Mouse (Mus musculus): Measurements from ENCODE around the gene Efcab6.

Efcab6 gene

GRCm38 (mm10) chr15:84058841-84059240 is 6.3 kb downstream of the Efcab6 start:
- DNase-seq, result no peak

- no peak for DNase-seq
Measured at GRCm38 (mm10) chr15:84056083-84056482, 9.1 kb downstream of the Efcab6 start.

GRCm38 (mm10) chr15:84053859-84054258 is 11.3 kb downstream of the Efcab6 start:
- peak; percentile 82 to 86 for DNase-seq

GRCm38 (mm10) chr15:84053240-84053639 is 11.9 kb downstream of the Efcab6 start:
- DNase-seq, result no peak

DNA sequence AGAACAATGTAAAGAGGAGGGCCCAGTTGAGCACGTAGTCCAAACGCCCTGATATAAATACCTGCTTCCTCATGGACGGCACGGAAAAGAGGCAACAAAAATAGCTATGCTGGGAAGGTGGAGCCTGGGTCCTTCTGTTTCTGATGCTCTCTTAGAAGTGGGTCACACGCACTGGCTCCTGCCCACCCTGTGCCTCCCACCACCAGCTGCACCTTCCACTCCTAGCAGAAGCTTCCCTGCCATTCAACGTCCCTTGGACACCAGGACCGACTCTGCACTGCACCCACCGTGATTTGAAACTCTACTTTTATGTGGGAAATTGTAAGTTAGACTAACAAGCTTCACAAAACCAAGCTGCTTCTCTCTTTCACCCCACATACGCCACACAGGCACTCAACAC is 12.8 kb downstream of the Efcab6 start:
- no peak for DNase-seq

DNA sequence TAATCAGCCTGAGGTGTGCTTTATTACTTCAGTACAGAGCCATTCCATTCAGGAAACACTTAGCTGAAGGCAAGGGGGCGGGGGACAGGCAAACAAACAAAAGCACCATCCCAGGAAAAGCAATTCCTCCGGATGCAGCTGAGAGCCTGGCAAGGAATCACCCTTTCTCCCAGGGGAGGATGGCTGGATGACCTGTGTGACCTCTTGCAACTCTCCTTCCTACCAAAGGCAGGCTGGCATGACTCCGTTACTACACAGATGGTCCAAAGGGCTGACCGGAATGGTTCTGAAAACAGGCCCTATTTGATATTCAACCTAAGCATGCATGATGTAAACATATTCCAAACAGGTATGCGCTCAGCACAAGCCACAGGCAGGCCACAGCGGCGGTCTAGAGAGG is 15.6 kb downstream of the Efcab6 start:
- DNase-seq, result no peak

DNA sequence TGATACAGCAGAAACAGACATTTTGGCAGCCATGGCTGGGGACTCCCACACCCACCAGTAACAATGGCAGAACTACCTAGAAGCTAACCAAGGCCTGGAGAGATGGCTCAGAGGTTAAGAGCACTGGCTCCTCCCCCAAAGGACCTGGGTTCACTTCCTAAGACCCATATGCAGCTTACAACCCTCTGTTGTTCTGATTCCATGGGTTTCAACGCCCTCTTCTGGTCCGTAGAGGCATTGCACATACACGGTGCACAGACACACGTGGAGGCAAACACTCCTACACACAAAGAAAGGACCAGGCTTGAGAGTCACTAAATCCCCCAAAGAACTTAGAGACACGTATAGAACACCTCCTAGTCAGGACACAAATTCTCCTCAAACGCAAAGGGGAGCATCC is 19.6 kb downstream of the Efcab6 start:
- no peak for DNase-seq

- DNase-seq, result peak; percentile 91 to 95
Measured at GRCm38 (mm10) chr15:84037067-84037466, 28.1 kb downstream of the Efcab6 start.

GRCm38 (mm10) chr15:84025651-84026050 is 39.5 kb downstream of the Efcab6 start:
- DNase-seq, result no peak

GRCm38 (mm10) chr15:84024851-84025250 is 40.3 kb downstream of the Efcab6 start:
- DNase-seq, result peak; percentile 77 to 81

- DNase-seq, result peak; percentile 30 to 38
Measured at GRCm38 (mm10) chr15:84009366-84010083, 55.7 kb downstream of the Efcab6 start.

DNA sequence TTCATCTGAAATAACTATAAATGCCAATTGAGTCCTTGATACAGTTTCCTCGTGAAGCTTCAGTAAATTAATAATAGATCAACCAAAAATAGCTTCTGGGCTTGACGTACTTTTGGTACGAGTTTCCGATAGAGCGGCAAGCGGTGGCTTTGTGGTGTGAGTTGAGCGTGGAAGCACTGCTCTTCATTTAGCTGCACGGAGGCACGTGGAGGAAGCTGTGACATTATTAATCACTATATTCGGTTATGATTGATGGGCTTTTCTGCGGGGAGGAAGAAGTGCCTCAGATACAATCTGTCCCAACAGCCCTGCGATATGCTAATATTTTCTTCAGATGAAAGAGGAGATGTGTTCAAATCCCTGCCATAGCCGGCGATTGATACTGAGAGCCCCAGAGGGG is 60.9 kb downstream of the Efcab6 start:
- DNase-seq, result no peak

GRCm38 (mm10) chr15:83999071-83999470 is 66.1 kb downstream of the Efcab6 start:
- peak in 1 of 2 experiments; percentile 15 for DNase-seq

GRCm38 (mm10) chr15:83998586-83998985 is 66.6 kb downstream of the Efcab6 start:
- DNase-seq, result no peak

DNA sequence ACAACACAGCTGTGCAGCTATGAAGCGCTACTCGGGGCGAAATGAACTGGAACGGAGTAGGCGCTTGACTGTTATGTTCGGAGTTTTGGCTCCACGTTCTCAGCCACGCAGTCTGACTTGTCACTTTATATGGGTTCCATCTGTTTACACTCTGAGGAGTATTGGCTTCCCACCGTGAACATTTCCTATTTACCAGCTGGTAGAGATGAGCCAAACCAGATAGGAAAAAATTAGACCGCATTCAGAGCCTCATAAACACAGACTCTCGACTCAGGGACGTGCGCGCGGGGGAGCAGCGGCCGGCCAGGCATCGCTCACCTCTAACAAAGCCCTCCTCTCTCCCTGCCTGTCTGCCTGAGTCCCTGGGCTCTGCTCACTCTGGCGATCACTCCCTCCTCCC is 67.1 kb downstream of the Efcab6 start:
- DNase-seq, result peak; percentile 43 to 59

- peak in 1 of 2 experiments; percentile 8 for DNase-seq
Measured at GRCm38 (mm10) chr15:83997550-83997949, 67.6 kb downstream of the Efcab6 start.

- no peak for DNase-seq
Measured at GRCm38 (mm10) chr15:83996864-83997263, 68.3 kb downstream of the Efcab6 start.

GRCm38 (mm10) chr15:83992191-83992590 is 73.0 kb downstream of the Efcab6 start:
- no peak for DNase-seq

GRCm38 (mm10) chr15:83991461-83991860 is 73.7 kb downstream of the Efcab6 start:
- no peak for DNase-seq

- no peak for DNase-seq
Measured at GRCm38 (mm10) chr15:83989241-83989640, 75.9 kb downstream of the Efcab6 start.

DNA sequence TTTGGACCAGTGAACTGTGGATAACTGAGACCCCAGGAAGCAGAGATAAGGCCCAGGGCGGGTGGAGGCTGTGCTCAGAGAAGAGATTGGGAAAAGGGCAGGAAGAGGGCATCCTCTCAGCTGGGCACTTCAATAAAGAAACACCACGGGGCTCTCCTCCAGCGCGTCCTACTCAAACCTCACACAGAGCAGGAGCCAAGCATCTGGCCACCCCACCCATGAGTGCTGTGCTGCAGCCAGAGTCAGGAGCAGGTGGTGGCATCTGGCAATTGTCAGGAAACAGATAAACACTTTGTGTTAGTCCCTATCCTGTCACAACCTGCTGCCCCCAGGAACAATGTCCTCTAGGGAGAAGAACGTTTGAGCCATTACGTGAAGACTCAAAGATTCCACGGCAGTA is 77.1 kb downstream of the Efcab6 start:
- DNase-seq, result no peak

- DNase-seq, result peak; percentile 24 to 34
Measured at GRCm38 (mm10) chr15:83982186-83982936, 82.8 kb downstream of the Efcab6 start.

DNA sequence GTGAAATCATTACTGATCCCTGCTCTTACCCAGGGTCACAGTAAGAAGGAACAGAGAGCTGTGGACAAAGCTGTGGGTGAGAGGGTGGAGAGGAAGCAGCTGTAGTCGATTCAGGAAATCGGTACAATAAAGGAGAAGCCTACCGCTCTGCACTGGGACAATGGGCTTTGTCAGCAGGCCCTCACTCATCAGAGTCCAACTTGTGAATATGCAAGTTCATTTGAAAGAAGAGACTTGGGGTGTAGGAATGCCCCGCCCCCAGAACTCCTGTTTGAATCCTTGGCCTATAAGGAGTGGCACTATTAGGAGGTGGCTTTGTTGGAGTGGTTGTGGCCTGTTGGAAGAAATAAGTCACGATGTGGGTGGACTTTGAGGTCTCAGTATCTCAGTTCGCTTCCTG is 86.3 kb downstream of the Efcab6 start:
- no peak for DNase-seq

DNA sequence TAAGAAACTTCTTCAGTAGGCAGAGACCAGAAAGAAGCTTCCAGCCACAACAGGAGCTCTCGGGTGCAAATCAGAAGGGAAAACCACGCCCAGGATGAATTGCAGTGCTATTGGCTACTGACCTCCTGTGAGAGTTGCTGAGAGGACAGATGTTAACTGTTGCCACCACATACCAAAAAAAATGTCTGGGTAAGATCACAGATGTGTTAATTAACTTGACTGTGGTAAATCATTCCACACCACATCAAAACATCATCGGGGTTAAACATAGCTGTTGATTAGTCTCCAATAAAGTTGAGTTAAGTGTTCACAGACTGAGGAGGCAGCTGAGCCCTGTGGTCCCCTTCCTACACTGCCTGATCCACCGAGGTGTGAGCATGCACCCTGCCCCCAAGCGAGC is 88.1 kb downstream of the Efcab6 start:
- DNase-seq, result no peak
